Mouse (Mus musculus): ENCODE results near the gene Snx27. TPM values are rescaled to one million over a fixed set of nuclear protein-coding genes. Genes with fewer than 3 reads are reported as not detected.

Gene Snx27
- total and polyA plus RNA-seq, 3 experiments = 36.9 to 123 (median 45.4) TPM

DNA sequence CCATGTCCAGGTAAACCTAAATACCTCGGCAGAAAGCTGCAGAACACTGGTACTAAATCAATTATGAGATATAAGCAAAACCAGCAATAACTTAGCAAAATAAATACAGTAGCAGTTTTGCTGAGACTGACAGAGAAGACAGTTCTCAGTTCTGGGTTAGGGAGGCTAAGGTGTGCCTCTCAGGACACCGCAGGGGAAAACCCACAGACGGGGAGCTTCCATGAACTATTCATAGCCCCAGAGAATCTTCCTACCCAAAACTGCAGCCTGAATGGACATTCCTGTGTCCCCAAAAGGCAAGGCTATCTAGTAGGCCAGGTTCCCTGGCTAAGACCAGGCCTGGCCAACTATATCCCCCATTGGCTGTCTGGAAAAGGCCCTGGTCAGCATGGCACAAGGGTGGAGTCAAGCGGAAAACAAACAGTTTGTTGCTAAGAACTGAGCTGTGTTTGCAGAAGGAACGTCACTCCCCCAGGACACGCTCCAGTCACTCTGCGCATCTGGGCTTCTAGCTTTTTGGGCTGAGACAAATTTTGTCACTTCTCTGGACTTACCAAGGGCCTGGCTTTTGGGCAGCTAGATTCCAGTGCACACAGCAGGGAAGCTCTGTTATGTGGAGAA lies 30.9 kb upstream of the Snx27 start:
- no peak overlapping the region for H3K9ac ChIP-seq (ENCODE audit: control insufficient read depth, low read depth, low read length, poor library complexity, severe bottlenecking)
- no peaks in the 10 kb centered on the region for H3K79me2 ChIP-seq (ENCODE audit: control insufficient read depth, insufficient read depth, low read length, poor library complexity)
- no peaks in the 10 kb centered on the region for H3K9me3 ChIP-seq (replicated peaks; ENCODE audit: insufficient read depth, low read length)
- no peak overlapping the region for H3K4me3 ChIP-seq (ENCODE audit: control insufficient read depth in 1 of 2, insufficient read depth in 1 of 2, low read depth in 2 of 2, low read length in 2 of 2)
- H3K36me3 ChIP-seq (ENCODE audit: control insufficient read depth in 1 of 2, insufficient read depth in 2 of 2, low read length in 2 of 2) = no peaks in the 10 kb centered on the region
- H3K27me3 ChIP-seq (ENCODE audit: control insufficient read depth in 1 of 2, insufficient read depth in 2 of 2, low read length in 2 of 2) = no peaks in the 10 kb centered on the region
- no peak overlapping the region for H3K27ac ChIP-seq (ENCODE audit: control insufficient read depth, low read depth, low read length)
- DNase-seq (ENCODE audit: low read depth, low spot score) = no peak
- no peak for TF ChIP-seq CHD2 (IDR thresholded peaks at IDR 0.05; ENCODE audit: low read length)
- no peak for TF ChIP-seq ETS1 (IDR thresholded peaks at IDR 0.05; ENCODE audit: low read depth, low read length)
- TF ChIP-seq CTCF (IDR thresholded peaks at IDR 0.05 in 2 of 3, conservative IDR thresholded peaks at IDR 0.05 in 1 of 3; ENCODE audit: control insufficient read depth in 1 of 3, insufficient read depth in 1 of 3, low read depth in 2 of 3, low read length in 3 of 3, poor library complexity in 1 of 3, severe bottlenecking in 1 of 3) = no peak
- TF ChIP-seq MYB (IDR thresholded peaks at IDR 0.05; ENCODE audit: low read depth, low read length) = no peak
- 0 out of 4 replicates have a peak, but pooled peaks cover 0 to 4% of the 10 kb centered on the region in 2 experiments for H3K4me1 ChIP-seq (ENCODE audit: control insufficient read depth in 1 of 2, insufficient read depth in 2 of 2, low read length in 2 of 2)

DNA sequence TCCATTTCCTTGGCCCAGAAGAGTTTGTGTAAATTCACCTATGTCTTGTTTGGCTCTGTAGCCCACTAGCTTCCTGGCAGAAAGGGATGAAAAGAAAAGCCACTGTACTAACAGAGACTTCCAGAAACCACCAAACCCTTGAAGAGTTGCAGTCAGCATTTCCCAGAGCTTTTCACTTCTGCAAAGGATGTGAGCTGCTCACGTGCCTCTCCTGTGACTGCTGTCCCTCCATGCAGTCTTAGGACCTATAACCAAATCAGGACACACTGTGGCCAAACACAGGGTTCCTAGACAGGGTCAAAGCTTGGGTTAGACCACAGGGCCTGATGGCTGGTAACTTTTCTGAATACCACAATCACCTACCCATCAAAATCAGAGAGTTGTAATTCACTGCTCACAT lies 29.8 kb upstream of the Snx27 start:
- Histone ChIP-seq H3K4me3 (ENCODE audit: control insufficient read depth in 1 of 2, insufficient read depth in 1 of 2, low read depth in 2 of 2, low read length in 2 of 2) (no peak overlapping the region), H3K9ac (ENCODE audit: control insufficient read depth, low read depth, low read length, poor library complexity, severe bottlenecking) (no peak overlapping the region), H3K36me3 (ENCODE audit: control insufficient read depth in 1 of 2, insufficient read depth in 2 of 2, low read length in 2 of 2) (no peaks in the 10 kb centered on the region), H3K27ac (ENCODE audit: control insufficient read depth, low read depth, low read length) (no peak overlapping the region), H3K4me1 (ENCODE audit: control insufficient read depth in 1 of 2, insufficient read depth in 2 of 2, low read length in 2 of 2) (0 out of 4 replicates have a peak, but pooled peaks cover 0 to 4% of the 10 kb centered on the region in 2 experiments), H3K9me3 (replicated peaks; ENCODE audit: insufficient read depth, low read length) (no peaks in the 10 kb centered on the region), H3K27me3 (ENCODE audit: control insufficient read depth in 1 of 2, insufficient read depth in 2 of 2, low read length in 2 of 2) (no peaks in the 10 kb centered on the region), H3K79me2 (ENCODE audit: control insufficient read depth, insufficient read depth, low read length, poor library complexity) (no peaks in the 10 kb centered on the region)
- TF ChIP-seq CHD2 (IDR thresholded peaks at IDR 0.05; ENCODE audit: low read length) = no peak
- TF ChIP-seq MAZ (IDR thresholded peaks at IDR 0.05; ENCODE audit: low read depth, low read length) = no peak
- no peak for TF ChIP-seq POLR2AphosphoS5 (IDR thresholded peaks at IDR 0.05; ENCODE audit: borderline replicate concordance, low read depth, low read length)
- no peak for TF ChIP-seq ZC3H11A (IDR thresholded peaks at IDR 0.05; ENCODE audit: low read depth, low read length)
- no peak for TF ChIP-seq KAT2A (conservative IDR thresholded peaks at IDR 0.05; ENCODE audit: low read depth, low read length)
- no peak for TF ChIP-seq ZKSCAN1 (IDR thresholded peaks at IDR 0.05; ENCODE audit: low read depth, low read length)
- TF ChIP-seq E2F4 (IDR thresholded peaks at IDR 0.05; ENCODE audit: borderline replicate concordance, low read depth, low read length) = no peak
- TF ChIP-seq CHD1 (IDR thresholded peaks at IDR 0.05; ENCODE audit: low read depth, low read length) = no peak
- no peak for TF ChIP-seq UBTF (IDR thresholded peaks at IDR 0.05; ENCODE audit: borderline replicate concordance, insufficient read depth, low read depth, low read length)
- no peak for TF ChIP-seq ETS1 (IDR thresholded peaks at IDR 0.05; ENCODE audit: low read depth, low read length)
- no peak for DNase-seq (ENCODE audit: low read depth, low spot score)

GRCm38 (mm10) chr3:94611834-94612233 lies 29.3 kb upstream of the Snx27 start:
- H3K9ac ChIP-seq (ENCODE audit: control insufficient read depth, low read depth, low read length, poor library complexity, severe bottlenecking) = no peak overlapping the region

More at GRCm38 (mm10) chr3:94611834-94612233, 29.3 kb upstream of the Snx27 start:
- Histone ChIP-seq H3K9me3 (replicated peaks; ENCODE audit: insufficient read depth, low read length) (no peaks in the 10 kb centered on the region), H3K4me3 (ENCODE audit: control insufficient read depth in 1 of 2, insufficient read depth in 1 of 2, low read depth in 2 of 2, low read length in 2 of 2) (no peak overlapping the region), H3K79me2 (ENCODE audit: control insufficient read depth, insufficient read depth, low read length, poor library complexity) (no peaks in the 10 kb centered on the region), H3K27ac (ENCODE audit: control insufficient read depth, low read depth, low read length) (no peak overlapping the region), H3K27me3 (ENCODE audit: control insufficient read depth in 1 of 2, insufficient read depth in 2 of 2, low read length in 2 of 2) (no peaks in the 10 kb centered on the region), H3K36me3 (ENCODE audit: control insufficient read depth in 1 of 2, insufficient read depth in 2 of 2, low read length in 2 of 2) (no peaks in the 10 kb centered on the region), H3K4me1 (ENCODE audit: control insufficient read depth in 1 of 2, insufficient read depth in 2 of 2, low read length in 2 of 2) (0 out of 4 replicates have a peak, but pooled peaks cover 0 to 4% of the 10 kb centered on the region in 2 experiments)
- TF ChIP-seq ZMIZ1 (IDR thresholded peaks at IDR 0.05; ENCODE audit: low read depth, low read length) (no peak), GATA1 (IDR thresholded peaks at IDR 0.05; ENCODE audit: low read depth, low read length) (peak; percentile 80), MAFK (IDR thresholded peaks at IDR 0.05; ENCODE audit: borderline replicate concordance, low read depth, low read length) (no peak), POLR2A (IDR thresholded peaks at IDR 0.05; ENCODE audit: control insufficient read depth in 1 of 2, insufficient read depth in 1 of 2, low read depth in 1 of 2, low read length in 2 of 2, poor library complexity in 1 of 2) (no peak), SMC3 (IDR thresholded peaks at IDR 0.05; ENCODE audit: low read depth, low read length) (no peak), POLR2AphosphoS2 (IDR thresholded peaks at IDR 0.05; ENCODE audit: low read length) (no peak), TCF12 (IDR thresholded peaks at IDR 0.05; ENCODE audit: low read depth, low read length) (no peak)
- no peak for DNase-seq (ENCODE audit: low read depth, low spot score)

Measured in MEL (cell line).